9 mouse cellular contexts compared by ENCODE assay signal in genomic region chr16:92398574-92399118, GRCm38 (mm10). TPM values are rescaled to one million over a fixed set of nuclear protein-coding genes. Genes with fewer than 3 reads are reported as not detected.
A peak's percentile ranks its signal among the peaks of the same experiment; 100 is the strongest.
DNase-seq lines count a peak whose midpoint lies in the region; ATAC-seq and TF ChIP-seq lines count a peak whose summit lies in the region.
"Had no signal": no experiment of that assay in that cellular context is flagged by ENCODE, and none has a peak within 500 bp of the region (broad histone marks: within the 10 kb centered on the region; RNA-seq: fewer than 3 reads in every experiment).

No protein-coding gene starts in this region.

- peak; percentile 33 for DNase-seq in lung, adult 2 months
- DNase-seq in lung, postnatal 14 days = no peak
- no peak for DNase-seq in forebrain, embryonic 14.5 days (ENCODE audit: low spot score)
- no peak for DNase-seq in ovary, postnatal 36 days (ENCODE audit: low spot score)
- DNase-seq in thymus, postnatal 25 days = no peak
- no peak for DNase-seq in thymus, adult 18-20 months

- no peaks in the 10 kb centered on the region for H3K27me3 ChIP-seq in forebrain, embryonic 14.5 days (replicated peaks; ENCODE audit: control insufficient read depth, insufficient read depth, low read length)
- H3K27me3 ChIP-seq in limb, embryonic 13.5 days = peaks cover 3% of the 10 kb centered on the region; the same call in 1 of the 2 replicates
- H3K27me3 ChIP-seq in stomach, embryonic 15.5 days (replicated peaks) = no peaks in the 10 kb centered on the region

- no peak for TF ChIP-seq POLR2A in lung, adult 2 months (IDR thresholded peaks at IDR 0.05; ENCODE audit: borderline replicate concordance, extremely low read depth, low read depth, low read length)

- peak overlapping the region; percentile 30 for H3K4me3 ChIP-seq in lung, adult 2 months (replicated peaks; ENCODE audit: extremely low read depth, low read depth, low read length)
- no peak overlapping the region for H3K4me3 ChIP-seq in forebrain, embryonic 14.5 days (ENCODE audit: low read depth, low read length)
- peak overlapping the region; percentile 45 for H3K4me3 ChIP-seq in limb, embryonic 13.5 days
- 0 out of 2 replicates have a peak overlapping the region, but pooled peaks have one; percentile 0 for H3K4me3 ChIP-seq in stomach, embryonic 15.5 days (replicated peaks)

- H3K9me3 ChIP-seq in forebrain, embryonic 14.5 days (replicated peaks; ENCODE audit: control insufficient read depth, low read length) = no peaks in the 10 kb centered on the region
- H3K9me3 ChIP-seq in limb, embryonic 13.5 days = no peaks in the 10 kb centered on the region
- no peaks in the 10 kb centered on the region for H3K9me3 ChIP-seq in stomach, embryonic 15.5 days

- H3K27ac ChIP-seq in forebrain, embryonic 14.5 days (ENCODE audit: low read depth, low read length) = no peak overlapping the region
- H3K27ac ChIP-seq in limb, embryonic 13.5 days = peak overlapping the region; percentile 58; the same call in 1 of the 2 replicates
- H3K27ac ChIP-seq in stomach, embryonic 15.5 days = no peak overlapping the region

- peaks cover 26% of the 10 kb centered on the region for H3K4me1 ChIP-seq in lung, adult 2 months (ENCODE audit: control insufficient read depth, insufficient read depth, low read length)
- H3K4me1 ChIP-seq in forebrain, embryonic 14.5 days (ENCODE audit: control insufficient read depth, insufficient read depth, low read length) = peaks cover 26% of the 10 kb centered on the region
- peaks cover 63% of the 10 kb centered on the region for H3K4me1 ChIP-seq in limb, embryonic 13.5 days
- H3K4me1 ChIP-seq in stomach, embryonic 15.5 days = peaks cover 45% of the 10 kb centered on the region

- WGBS in lung, adult 2 months = 24% methylated on average over 6 of the region's 6 CpGs
- 44% methylated on average over 6 of the region's 6 CpGs for WGBS in forebrain, embryonic 14.5 days
- WGBS in limb, embryonic 13.5 days = 65% methylated on average over 6 of the region's 6 CpGs
- WGBS in stomach, embryonic 15.5 days = 60% methylated on average over 6 of the region's 6 CpGs

- TF ChIP-seq CTCF in lung, adult 2 months (IDR thresholded peaks at IDR 0.05; ENCODE audit: insufficient read depth, low read length) = no peak

- ATAC-seq in forebrain, embryonic 14.5 days = no peak
- no peak for ATAC-seq in limb, embryonic 13.5 days (ENCODE audit: low FRiP score, low read depth)
- ATAC-seq in stomach, embryonic 15.5 days (ENCODE audit: insufficient read depth, low FRiP score, low read depth) = no peak

- peak overlapping the region; percentile 80; the same call in 1 of the 2 replicates for H3K4me2 ChIP-seq in forebrain, embryonic 14.5 days (ENCODE audit: low read length)
- H3K4me2 ChIP-seq in limb, embryonic 13.5 days (replicated peaks) = peak overlapping the region; percentile 81
- peak overlapping the region; percentile 79; the same call in 1 of the 2 replicates for H3K4me2 ChIP-seq in stomach, embryonic 15.5 days

- H3K36me3 ChIP-seq in forebrain, embryonic 14.5 days (ENCODE audit: control insufficient read depth, insufficient read depth, low read length) = peaks cover 27% of the 10 kb centered on the region
- peaks cover 34% of the 10 kb centered on the region for H3K36me3 ChIP-seq in limb, embryonic 13.5 days
- peaks cover 14% of the 10 kb centered on the region; the same call in 1 of the 2 replicates for H3K36me3 ChIP-seq in stomach, embryonic 15.5 days

- H3K9ac ChIP-seq in forebrain, embryonic 14.5 days (ENCODE audit: low read length) = no peak overlapping the region
- no peak overlapping the region for H3K9ac ChIP-seq in limb, embryonic 13.5 days
- no peak overlapping the region for H3K9ac ChIP-seq in stomach, embryonic 15.5 days

RNA-seq across cellular contexts. Expression of gene Kcne1, which starts 39.4 kb away (rescaled TPM):
- polyA plus RNA-seq in lung, adult 2 months (2012; rRNA removed) = not detected in 2 replicates
- 0.10 TPM in 1 of 2 replicates, not detected in the other for polyA plus RNA-seq in forebrain, embryonic 14.5 days (2014; fragmentation: Nextera tagmentation; extraction: Ambion mirVana)
- 0.17 and 0.22 TPM in 2 replicates for polyA plus RNA-seq in limb, embryonic 13.5 days (2015; fragmentation: Nextera tagmentation; extraction: Ambion mirVana)
- polyA plus RNA-seq in stomach, embryonic 15.5 days (2015; fragmentation: Nextera tagmentation; extraction: Ambion mirVana) = 0.22 and 0.60 TPM in 2 replicates
- polyA plus RNA-seq: spleen, adult 2 months had no signal
